Mouse (Mus musculus): ENCODE measurements around the gene Elf3.
"Not testable (repeated sequence)": the region's sequence is repeated elsewhere in the genome, so short reads cannot be mapped to it uniquely, and the experiment has no call there.

The Elf3 gene

GRCm38 (mm10) chr1:135258380-135259127, at the start of gene Elf3:
Elf3 (minus strand) TSS chr1:135258568.
- DNase-seq (ENCODE audit: low spot score in 2 of 2), result peak in 1 of 2 experiments; percentile 31

GRCm38 (mm10) chr1:135290908-135291307, 32.5 kb upstream of the Elf3 start:
- no peak for DNase-seq (ENCODE audit: low spot score in 2 of 2)

GRCm38 (mm10) chr1:135286311-135286710, 27.9 kb upstream of the Elf3 start:
- DNase-seq (ENCODE audit: low spot score in 2 of 2), result no peak

- DNase-seq (ENCODE audit: low spot score in 2 of 2), result peak; percentile 36 to 67
Observed at GRCm38 (mm10) chr1:135283826-135284291, 25.5 kb upstream of the Elf3 start, which contains the start of gene Rnpep. Rnpep (minus strand) TSS chr1:135284084.

GRCm38 (mm10) chr1:135283287-135283825, 25.0 kb upstream of the Elf3 start:
- peak; percentile 27 to 60 for DNase-seq (ENCODE audit: low spot score in 2 of 2)

- DNase-seq (ENCODE audit: low spot score in 2 of 2), result no peak
Observed at GRCm38 (mm10) chr1:135282536-135283286, 24.3 kb upstream of the Elf3 start.

- DNase-seq (ENCODE audit: low spot score in 2 of 2), result no peak
Observed at GRCm38 (mm10) chr1:135281841-135282240, 23.5 kb upstream of the Elf3 start.

- DNase-seq (ENCODE audit: low spot score in 2 of 2), result peak; percentile 38 to 57
Observed at GRCm38 (mm10) chr1:135280646-135281045, 22.3 kb upstream of the Elf3 start.

- DNase-seq (ENCODE audit: low spot score in 2 of 2), result no peak
Observed at GRCm38 (mm10) chr1:135271371-135271770, 13.0 kb upstream of the Elf3 start.

GRCm38 (mm10) chr1:135267663-135268446, 9.5 kb upstream of the Elf3 start:
- DNase-seq (ENCODE audit: low spot score in 2 of 2), result no peak

- DNase-seq (ENCODE audit: low spot score in 2 of 2), result no peak
Observed at GRCm38 (mm10) chr1:135265834-135266233, 7.5 kb upstream of the Elf3 start.

- no peak for DNase-seq (ENCODE audit: low spot score in 2 of 2)
Observed at GRCm38 (mm10) chr1:135263316-135263715, 4.9 kb upstream of the Elf3 start.

- DNase-seq (ENCODE audit: low spot score in 2 of 2), result no peak
Observed at GRCm38 (mm10) chr1:135262329-135262728, 4.0 kb upstream of the Elf3 start.

- DNase-seq (ENCODE audit: low spot score in 2 of 2), result no peak
Observed at GRCm38 (mm10) chr1:135260931-135261330, 2.6 kb upstream of the Elf3 start.

GRCm38 (mm10) chr1:135259128-135259436, 714 bp upstream of the Elf3 start:
- peak; percentile 69 to 87 for DNase-seq (ENCODE audit: low spot score in 2 of 2)

- no peak for DNase-seq (ENCODE audit: low spot score in 2 of 2)
Observed at GRCm38 (mm10) chr1:135256299-135256698, 2.1 kb downstream of the Elf3 start.

- no peak for DNase-seq (ENCODE audit: low spot score in 2 of 2)
Observed at GRCm38 (mm10) chr1:135252854-135253253, 5.5 kb downstream of the Elf3 start.

GRCm38 (mm10) chr1:135251405-135251804, 7.0 kb downstream of the Elf3 start:
- no peak for DNase-seq (ENCODE audit: low spot score in 2 of 2)

- DNase-seq (ENCODE audit: low spot score in 2 of 2), result no peak
Observed at GRCm38 (mm10) chr1:135250706-135251105, 7.7 kb downstream of the Elf3 start.

GRCm38 (mm10) chr1:135248434-135248850, 9.9 kb downstream of the Elf3 start:
- peak in 1 of 2 experiments; percentile 32 for DNase-seq (ENCODE audit: low spot score in 2 of 2)

- DNase-seq (ENCODE audit: low spot score in 2 of 2), result no peak
Observed at GRCm38 (mm10) chr1:135244014-135244413, 14.4 kb downstream of the Elf3 start.

- DNase-seq (ENCODE audit: low spot score in 2 of 2), result not testable (repeated sequence)
Observed at GRCm38 (mm10) chr1:135240206-135240605, 18.2 kb downstream of the Elf3 start.

Measured in cerebellum, postnatal 4 days (tissue).